Mouse (Mus musculus) mouse embryonic stem cell (cell line): Measurements from ENCODE around the gene Tcf3.

ENCODE experiments used
- in situ Hi-C, 2 experiments: fragments of 300-500 bp; cut with MboI; formaldehyde crosslinking; loops; 1 replicate in 1 of 2; 3 replicates in 1 of 2; pipeline ENCODE4 v1.14.3; 2019 to 2020; ENCODE audit warnings: low sequenced_read_pairs in 2 of 2, low pct_unique_long_range_greater_than_20kb in 1 of 2, mixed read lengths in 1 of 2; ENCODE audit not compliant: unreplicated experiment in 1 of 2

Gene Tcf3

GRCm38 (mm10) chr10:80395025-80395627 lies 38.3 kb downstream of the Tcf3 start:
- in situ Hi-C loops: no loop called here

DNA sequence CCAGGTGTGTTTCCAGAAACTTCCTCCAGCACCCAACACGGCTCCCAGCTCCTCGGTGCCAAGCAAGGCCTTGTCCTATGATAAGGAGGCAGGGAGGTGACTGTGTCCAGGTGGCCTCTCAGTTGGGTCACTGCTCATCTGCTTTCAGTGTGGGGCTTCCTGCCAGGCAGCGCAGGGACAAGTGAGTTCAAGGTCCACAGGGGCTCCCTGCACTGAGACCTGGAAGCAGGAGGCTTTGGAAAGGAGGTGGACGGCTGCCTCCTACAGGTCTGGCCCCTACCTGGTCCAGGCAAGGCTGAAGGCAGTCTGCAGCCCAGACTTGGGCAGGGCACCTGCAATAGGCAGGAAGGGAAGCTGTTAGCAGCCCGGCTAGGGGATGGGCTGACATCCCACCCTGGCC lies 40.8 kb downstream of the Tcf3 start:
- in situ Hi-C loops: no loop called here

- in situ Hi-C loops: no loop called here
Observed at GRCm38 (mm10) chr10:80390697-80391096, 42.8 kb downstream of the Tcf3 start.

GRCm38 (mm10) chr10:80389185-80389708 lies 44.2 kb downstream of the Tcf3 start:
- in situ Hi-C loops: no loop called here

DNA sequence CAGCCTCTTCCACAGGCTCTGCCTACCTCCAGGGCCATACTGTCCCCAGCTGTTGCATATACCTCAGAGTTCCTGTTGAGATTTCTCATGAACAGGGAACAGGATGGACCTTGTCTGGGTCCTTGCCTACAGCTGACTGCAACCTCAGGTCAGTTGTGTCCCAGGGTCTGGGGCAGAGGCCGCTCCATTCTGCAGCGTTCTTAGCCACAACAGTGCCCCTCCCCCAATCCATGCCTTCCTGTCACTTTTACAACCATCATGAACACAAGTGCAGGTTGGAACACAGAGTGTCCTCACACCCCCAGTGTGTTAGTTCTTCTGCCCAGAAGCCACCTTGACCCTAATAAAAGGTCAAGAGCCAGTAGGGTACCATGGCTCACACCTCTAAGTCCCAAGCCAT lies 44.7 kb downstream of the Tcf3 start:
- in situ Hi-C loops: no loop called here

DNA sequence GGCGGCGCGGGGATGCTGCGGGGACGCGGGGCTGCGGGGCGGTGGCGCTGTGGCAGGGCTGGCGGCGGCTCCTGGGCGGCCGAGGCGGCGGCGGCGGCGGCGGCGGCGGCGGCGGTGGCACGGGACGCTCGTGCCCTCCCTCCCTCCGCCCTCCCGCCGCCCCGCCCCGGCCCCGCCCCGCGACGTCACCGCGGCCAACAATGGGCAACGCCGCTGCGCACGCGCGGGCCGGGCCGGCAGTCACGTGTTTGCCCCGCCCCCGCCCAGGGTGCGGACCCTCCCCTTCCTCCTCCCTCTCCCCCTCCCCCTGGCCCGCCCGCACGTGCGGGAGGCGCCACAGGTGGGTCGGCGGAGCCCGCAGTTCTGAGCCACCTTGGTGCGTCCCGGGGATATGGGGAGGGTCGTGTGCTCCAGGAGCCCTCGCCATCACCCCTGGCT lies 45.9 kb downstream of the Tcf3 start, which contains the start of gene Mex3d:
TSS of gene Mex3d (minus strand) at position 138 of the 438 bp plus-strand sequence.
- in situ Hi-C loops: no loop called here

- in situ Hi-C loops: no loop called here
Observed at GRCm38 (mm10) chr10:80386735-80387471, 46.5 kb downstream of the Tcf3 start.

DNA sequence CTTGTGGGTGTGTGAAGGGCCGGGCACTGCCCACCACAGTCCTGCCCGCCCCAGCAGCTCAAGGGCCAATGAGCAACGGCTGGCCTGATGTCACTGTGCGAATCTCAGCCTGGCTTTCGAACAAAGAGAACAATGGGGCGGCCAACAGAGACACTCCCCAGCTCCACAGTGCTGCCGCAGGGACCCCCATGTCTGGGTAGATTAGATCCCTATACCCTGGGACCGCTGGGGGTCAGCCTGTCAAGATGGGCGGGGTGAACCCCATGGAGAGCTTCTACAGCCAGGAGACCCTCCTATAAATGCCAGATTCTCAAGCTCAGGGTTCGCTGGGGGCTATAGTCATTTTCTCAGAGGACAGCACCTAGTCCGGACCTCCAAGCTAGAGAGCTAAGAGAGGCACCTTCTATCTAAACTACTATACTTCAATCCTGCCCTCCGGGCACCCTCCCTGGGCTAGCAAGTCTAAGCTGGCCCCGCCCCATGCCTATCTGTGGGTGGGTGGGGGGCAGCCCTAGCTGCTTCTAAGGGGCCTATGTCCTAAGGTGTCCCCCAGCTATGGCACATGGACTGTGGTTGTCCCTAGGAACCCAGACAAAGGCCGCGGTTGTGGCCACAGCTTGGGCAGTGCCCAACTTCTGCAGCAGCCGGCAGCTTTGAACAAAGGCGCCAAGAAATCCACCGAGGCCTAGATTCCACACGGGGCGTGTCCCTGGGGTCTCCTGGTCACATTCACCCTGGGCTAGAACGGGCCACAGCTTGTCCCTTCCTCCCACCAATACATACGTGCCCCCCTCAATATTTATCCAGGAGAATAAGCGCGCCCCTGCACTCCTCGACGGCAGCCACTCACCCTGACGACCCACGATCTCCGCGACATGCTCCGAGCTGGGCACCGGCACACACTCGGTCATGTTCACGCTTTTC lies 47.4 kb downstream of the Tcf3 start:
- in situ Hi-C loops: no loop called here

DNA sequence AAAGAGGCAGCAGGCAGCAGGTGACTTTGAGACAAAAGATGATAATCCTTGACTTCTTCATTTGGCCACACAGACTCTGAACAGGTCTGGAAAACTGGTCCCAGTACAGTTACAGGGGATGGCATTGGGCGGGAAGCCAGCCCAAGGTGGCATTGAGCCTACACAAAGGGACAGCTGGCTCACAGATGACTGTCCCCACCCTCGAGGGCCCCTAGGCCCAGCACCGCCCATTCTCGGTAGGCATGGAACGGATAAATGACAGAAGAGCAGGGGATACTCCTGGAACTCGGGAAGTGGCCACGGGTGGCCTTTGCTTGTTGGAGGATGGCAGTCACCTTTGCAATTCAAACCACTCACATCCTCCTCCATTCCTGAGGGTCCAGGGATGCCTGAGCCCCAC lies 48.1 kb downstream of the Tcf3 start:
- in situ Hi-C loops: no loop called here

DNA sequence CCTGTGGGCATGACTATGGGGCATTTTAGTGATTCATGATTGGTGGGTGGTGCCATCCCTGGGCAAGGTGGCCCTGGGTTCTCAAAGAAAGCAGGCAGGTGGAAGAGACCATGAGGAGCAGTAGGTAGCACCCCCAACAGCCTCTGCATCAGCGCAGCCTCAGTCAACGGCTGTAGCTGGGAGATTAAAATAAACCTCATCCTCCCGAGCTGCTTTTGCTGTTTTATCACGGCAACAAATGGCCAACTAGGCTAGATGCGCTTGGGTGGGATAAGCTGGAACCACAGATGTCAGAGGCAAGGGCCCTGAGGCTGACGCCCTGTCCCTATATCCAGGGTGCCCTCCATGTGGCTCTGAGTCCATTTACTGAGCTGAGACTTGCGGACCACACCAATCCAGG lies 48.7 kb downstream of the Tcf3 start:
- in situ Hi-C loops: no loop called here

DNA sequence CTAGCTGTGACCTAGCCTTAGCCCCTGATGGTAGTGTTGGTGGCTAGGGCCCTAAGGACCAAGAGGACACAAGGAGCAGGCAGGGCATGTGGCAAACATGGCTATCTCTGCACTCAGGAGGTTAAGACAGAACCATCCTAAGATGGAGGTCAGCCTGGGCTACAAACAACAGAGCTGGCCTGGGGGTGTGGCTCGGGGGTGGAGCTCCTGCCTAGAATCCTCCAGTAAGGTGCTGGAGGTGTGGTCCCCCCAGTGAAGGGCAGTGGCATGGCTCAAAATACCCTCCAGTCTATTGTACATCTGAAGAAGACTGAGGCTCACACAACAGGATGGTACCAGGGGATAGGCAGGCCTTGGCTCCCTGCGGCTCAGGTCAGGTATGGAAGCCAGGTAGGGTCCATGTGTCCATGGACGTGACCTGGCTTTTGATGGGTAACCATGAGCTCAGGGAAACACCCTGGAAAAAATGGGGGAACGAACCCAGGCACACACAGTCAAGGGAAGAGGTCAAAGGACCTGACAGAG lies 49.3 kb downstream of the Tcf3 start:
- in situ Hi-C loops: no loop called here

- in situ Hi-C loops: no loop called here
Observed at GRCm38 (mm10) chr10:80383431-80383830, 50.0 kb downstream of the Tcf3 start.

GRCm38 (mm10) chr10:80382641-80383365 lies 50.6 kb downstream of the Tcf3 start:
- in situ Hi-C loops: no loop called here

- in situ Hi-C loops: no loop called here
Observed at GRCm38 (mm10) chr10:80377716-80378115, 55.7 kb downstream of the Tcf3 start.

DNA sequence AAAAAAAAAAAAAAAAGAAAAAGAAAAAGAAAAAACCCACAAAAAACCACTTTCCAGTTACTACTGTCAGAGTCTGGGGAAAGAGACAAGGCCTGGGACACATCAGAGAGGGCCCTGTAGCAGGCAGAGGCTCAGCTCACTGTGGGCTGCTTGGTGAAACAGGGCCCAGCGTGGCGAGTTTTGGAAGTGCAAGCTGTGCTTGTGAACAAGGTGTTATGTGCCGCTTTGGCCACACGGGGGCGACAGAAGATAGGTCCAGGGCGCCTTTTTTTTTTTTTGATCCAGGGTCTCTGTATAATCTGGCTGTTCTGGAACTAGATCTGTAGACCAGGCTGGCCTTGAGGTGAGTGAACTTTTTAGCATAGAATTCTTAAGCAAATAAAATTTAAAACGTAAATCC lies 57.3 kb downstream of the Tcf3 start:
- in situ Hi-C loops: no loop called here

DNA sequence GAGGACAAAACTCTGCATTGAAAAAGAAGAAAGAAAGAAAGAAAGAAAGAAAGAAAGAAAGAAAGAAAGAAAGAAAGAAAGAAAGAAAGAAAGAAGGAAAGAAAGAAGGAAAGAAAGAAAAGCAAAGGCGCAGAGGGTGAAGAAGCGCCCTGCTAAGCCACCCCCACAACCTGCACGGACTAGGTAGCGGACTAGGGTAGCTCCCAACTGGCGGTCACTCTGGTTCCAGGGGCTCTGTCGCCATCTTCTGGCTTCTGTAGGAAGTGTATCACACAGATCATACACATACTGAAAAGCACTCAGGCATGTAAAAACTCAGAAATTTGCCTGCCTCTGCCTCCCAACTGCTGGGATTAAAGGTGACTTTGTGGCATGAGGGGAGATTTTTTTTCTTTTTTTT lies 59.4 kb downstream of the Tcf3 start:
- in situ Hi-C loops: loop anchor here in 1 of 2 experiments (5.0 to 25.0 kb wide), 2 partner anchors 133 to 187 kb away; partner anchors contain the start of gene Efna2

DNA sequence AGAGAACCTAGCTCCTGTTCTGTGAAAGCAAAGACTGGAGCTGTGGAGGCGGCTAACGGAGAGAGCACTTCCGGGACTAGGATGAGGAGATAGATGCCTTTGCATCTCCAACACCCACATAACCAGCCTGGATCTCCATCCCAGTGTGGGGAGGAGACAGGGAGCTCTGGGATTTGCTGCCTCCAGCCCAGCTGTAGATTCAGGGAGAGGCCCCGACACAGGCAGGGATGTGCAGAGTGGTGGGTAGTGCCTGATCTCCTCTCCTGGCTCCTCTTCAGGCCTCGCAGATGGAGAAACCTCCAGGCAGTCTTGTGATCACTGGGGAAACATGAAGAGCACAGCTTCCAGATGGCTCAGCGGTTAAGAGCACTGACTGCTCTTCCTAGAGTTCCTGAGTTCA lies 60.7 kb downstream of the Tcf3 start:
- in situ Hi-C loops: loop anchor here in 1 of 2 experiments (5.0 to 25.0 kb wide), 2 partner anchors 135 to 185 kb away; partner anchors contain the start of gene Efna2

DNA sequence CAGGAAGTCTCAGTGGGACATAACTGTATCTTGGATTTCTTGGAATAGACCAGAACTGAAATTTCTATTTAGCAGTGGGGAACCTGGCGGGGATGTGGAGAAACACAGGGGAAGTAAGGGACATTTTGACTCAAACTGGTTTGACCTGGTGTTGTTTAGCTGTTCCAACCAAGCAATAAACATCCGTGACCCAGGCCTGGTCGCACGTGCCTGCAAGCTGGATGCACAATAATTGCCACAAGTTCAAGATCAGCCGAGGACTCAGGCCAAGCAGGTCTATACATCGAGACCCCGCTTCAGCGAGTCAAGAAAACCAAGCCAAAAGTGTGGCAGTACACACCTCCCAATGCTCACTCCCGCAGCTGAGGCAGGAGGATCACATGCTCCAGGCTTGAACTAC lies 61.5 kb downstream of the Tcf3 start:
- in situ Hi-C loops: loop anchor here in 1 of 2 experiments (5.0 to 25.0 kb wide), 2 partner anchors 135 to 185 kb away; partner anchors contain the start of gene Efna2
